Mouse (Mus musculus) ES-Bruce4 (cell line): ENCODE measurements around the gene Mto1. TPM values are rescaled to one million over a fixed set of nuclear protein-coding genes. Genes with fewer than 3 reads are reported as not detected.
"Not testable (repeated sequence)": the region's sequence is repeated elsewhere in the genome, so short reads cannot be mapped to it uniquely, and the experiment has no call there.

Source experiments
- H3K27ac ChIP-seq: 2 replicates; pipeline ENCODE4 v1.5.1; 2012; ENCODE audit warnings: low read length, inconsistent platforms; ENCODE audit not compliant: insufficient read depth
- H3K27me3 ChIP-seq: 2 replicates; pipeline ENCODE4 v1.6.1; 2012; ENCODE audit warnings: mild to moderate bottlenecking, low read length, inconsistent platforms; ENCODE audit not compliant: control insufficient read depth, poor library complexity, insufficient read depth, severe bottlenecking
- H3K36me3 ChIP-seq: 2 replicates; pipeline ENCODE4 v1.6.1; 2012; ENCODE audit warnings: inconsistent platforms, mild to moderate bottlenecking, low read length, moderate library complexity; ENCODE audit not compliant: control insufficient read depth, poor library complexity, insufficient read depth, severe bottlenecking
- H3K4me1 ChIP-seq: one replicate; pipeline ENCODE4 v1.8.1; 2011; ENCODE audit warnings: low read length; ENCODE audit not compliant: control insufficient read depth, insufficient read depth
- H3K4me3 ChIP-seq: 2 replicates; pipeline ENCODE4 v1.5.1; 2011; ENCODE audit warnings: low read depth, mild to moderate bottlenecking, low read length
- H3K9ac ChIP-seq: 2 replicates; pipeline ENCODE4 v1.6.1; 2012; ENCODE audit warnings: low read depth, mild to moderate bottlenecking, inconsistent platforms; ENCODE audit not compliant: poor library complexity, severe bottlenecking
- H3K9me3 ChIP-seq: replicated peaks from 2 replicates; pipeline ENCODE4 v1.6.1; 2012; ENCODE audit warnings: mild to moderate bottlenecking, low read length, inconsistent platforms; ENCODE audit not compliant: control insufficient read depth, poor library complexity, insufficient read depth, severe bottlenecking
- CTCF ChIP-seq: IDR thresholded peaks from one replicate; pipeline ENCODE4 v1.8.1; 2011; ENCODE audit warnings: low read depth, low read length
- EP300 ChIP-seq: IDR thresholded peaks from 2 replicates; pipeline ENCODE4 v1.6.1; 2011; ENCODE audit warnings: low read depth, low read length; ENCODE audit not compliant: insufficient read depth
- POLR2A ChIP-seq: IDR thresholded peaks from one replicate; pipeline ENCODE4 v1.8.1; 2011; ENCODE audit warnings: low read length; ENCODE audit not compliant: insufficient read depth
- polyA plus RNA-seq: library from polyadenylated mRNA; stranded (reverse); fragments of >200 nt; gene quantifications from 2 replicates; pipeline ENCODE4 v1.2.4, GENCODE M21; 2011; ENCODE audit warnings: low read depth; ENCODE audit not compliant: missing spikeins, insufficient read depth, insufficient read length

Gene Mto1
- polyA plus RNA-seq, 1 experiment, result 23.1 TPM

- no peaks in the 10 kb centered on the region for H3K9me3 ChIP-seq
- H3K9ac ChIP-seq, result peak overlapping the region; percentile 91
- H3K4me1 ChIP-seq, result peaks cover 2% of the 10 kb centered on the region
- H3K27ac ChIP-seq, result peak overlapping the region; percentile 97
- H3K27me3 ChIP-seq, result no peaks in the 10 kb centered on the region
- H3K4me3 ChIP-seq, result peak overlapping the region; percentile 99
- peaks cover 35% of the 10 kb centered on the region for H3K36me3 ChIP-seq
- no peak for TF ChIP-seq CTCF
- TF ChIP-seq EP300, result no peak
- no peak for TF ChIP-seq POLR2A
Observed at GRCm38 (mm10) chr9:78482386-78482785, 34.4 kb downstream of the Mto1 start.

GRCm38 (mm10) chr9:78484660-78485059 is 36.7 kb downstream of the Mto1 start:
- Histone ChIP-seq H3K9me3 (no peaks in the 10 kb centered on the region), H3K36me3 (peaks cover 15% of the 10 kb centered on the region), H3K4me1 (peaks cover 2% of the 10 kb centered on the region), H3K4me3 (no peak overlapping the region), H3K9ac (0 out of 2 replicates have a peak overlapping the region, but pooled peaks have one; percentile 32), H3K27me3 (no peaks in the 10 kb centered on the region), H3K27ac (0 out of 2 replicates have a peak overlapping the region, but pooled peaks have one; percentile 27)
- TF ChIP-seq EP300, result no peak
- TF ChIP-seq POLR2A, result no peak
- TF ChIP-seq CTCF, result no peak

GRCm38 (mm10) chr9:78488021-78488420 is 40.0 kb downstream of the Mto1 start:
- Histone ChIP-seq H3K4me3 (peak overlapping the region; percentile 1; the same call in 1 of the 2 replicates), H3K27ac (peak overlapping the region; percentile 16; the same call in 1 of the 2 replicates), H3K9ac (peak overlapping the region; percentile 98; the same call in 1 of the 2 replicates)
- not testable (repeated sequence) for H3K27me3 ChIP-seq, H3K9me3 ChIP-seq, H3K4me1 ChIP-seq, H3K36me3 ChIP-seq

GRCm38 (mm10) chr9:78488890-78489420 is 40.9 kb downstream of the Mto1 start, which contains the start of gene Eef1a1:
Eef1a1 (minus strand) TSS chr9:78489151.
- peak within 1 kb of the TSS; percentile 96 for H3K27ac ChIP-seq

GRCm38 (mm10) chr9:78491169-78491568 is 43.2 kb downstream of the Mto1 start:
- H3K9me3 ChIP-seq, result 0 out of 2 replicates have a peak, but pooled peaks cover under 1% of the 10 kb centered on the region
- no peak overlapping the region for H3K9ac ChIP-seq
- H3K27me3 ChIP-seq, result no peaks in the 10 kb centered on the region

More at GRCm38 (mm10) chr9:78488890-78489420, 40.9 kb downstream of the Mto1 start, which contains the start of gene Eef1a1:
- TF ChIP-seq EP300 (no peak), POLR2A (peak; percentile 35)
- Histone ChIP-seq H3K4me1 (peaks cover 2% of the 10 kb centered on the region), H3K27me3 (no peaks in the 10 kb centered on the region), H3K9me3 (no peaks in the 10 kb centered on the region), H3K9ac (peak within 1 kb of the TSS; percentile 98), H3K36me3 (no peaks in the 10 kb centered on the region), H3K4me3 (peak within 1 kb of the TSS; percentile 89)

GRCm38 (mm10) chr9:78492254-78492653 is 44.2 kb downstream of the Mto1 start:
- Histone ChIP-seq H3K27me3 (no peaks in the 10 kb centered on the region), H3K4me1 (no peaks in the 10 kb centered on the region), H3K36me3 (no peaks in the 10 kb centered on the region), H3K9ac (no peak overlapping the region), H3K4me3 (no peak overlapping the region), H3K27ac (no peak overlapping the region), H3K9me3 (0 out of 2 replicates have a peak, but pooled peaks cover 2% of the 10 kb centered on the region)
- TF ChIP-seq POLR2A (no peak), CTCF (no peak), EP300 (no peak)

More at GRCm38 (mm10) chr9:78491169-78491568, 43.2 kb downstream of the Mto1 start:
- Histone ChIP-seq H3K36me3 (no peaks in the 10 kb centered on the region), H3K4me3 (no peak overlapping the region), H3K4me1 (no peaks in the 10 kb centered on the region), H3K27ac (no peak overlapping the region)
- no peak for TF ChIP-seq POLR2A
- no peak for TF ChIP-seq EP300
- TF ChIP-seq CTCF, result no peak
